Mouse (Mus musculus): ENCODE results near the gene Klhl22. TPM values are rescaled to one million over a fixed set of nuclear protein-coding genes. Genes with fewer than 3 reads are reported as not detected.

The Klhl22 gene
- total and polyA plus RNA-seq, 3 experiments, result not detected

- Histone ChIP-seq H3K79me2 (replicated peaks; ENCODE audit: control insufficient read depth, extremely low read depth, insufficient read depth, poor library complexity, severe bottlenecking) (no peaks in the 10 kb centered on the region), H3K27ac (ENCODE audit: insufficient read depth, low read depth) (no peak overlapping the region), H3K4me3 (replicated peaks in 1 of 3; ENCODE audit: low read depth in 2 of 3, low read length in 2 of 3, poor library complexity in 1 of 3) (no peak overlapping the region), H3K27me3 (replicated peaks) (peaks cover 40% of the 10 kb centered on the region), H3K4me2 (ENCODE audit: insufficient read depth, low read depth, poor library complexity, severe bottlenecking) (no peak overlapping the region), H3K9ac (ENCODE audit: insufficient read depth, low read depth) (no peak overlapping the region), H3K36me3 (replicated peaks in 1 of 2; ENCODE audit: control insufficient read depth in 1 of 2, insufficient read depth in 1 of 2, low read length in 1 of 2) (no peaks in the 10 kb centered on the region), H3K4me1 (ENCODE audit: control insufficient read depth in 1 of 2, insufficient read depth in 2 of 2) (peaks cover 0 to 6% of the 10 kb centered on the region in 2 experiments; a peak in 1 of 4 replicates), H3K9me3 (replicated peaks; ENCODE audit: low read length) (peaks cover 3% of the 10 kb centered on the region)
- TF ChIP-seq MXI1 (IDR thresholded peaks at IDR 0.05; ENCODE audit: low read depth, low read length) (no peak), E2F4 (IDR thresholded peaks at IDR 0.05; ENCODE audit: insufficient replicate concordance, low read depth, low read length) (no peak), CHD2 (IDR thresholded peaks at IDR 0.05; ENCODE audit: low read length) (no peak), JUN (IDR thresholded peaks at IDR 0.05; ENCODE audit: insufficient read depth, low read depth, low read length) (no peak), KAT2A (IDR thresholded peaks at IDR 0.05; ENCODE audit: insufficient replicate concordance, low read length) (no peak), SIN3A (IDR thresholded peaks at IDR 0.05; ENCODE audit: low read length) (no peak), GABPA (IDR thresholded peaks at IDR 0.05; ENCODE audit: insufficient replicate concordance, low read depth, low read length) (no peak), BHLHE40 (IDR thresholded peaks at IDR 0.05; ENCODE audit: low read depth, low read length) (no peak), MAZ (IDR thresholded peaks at IDR 0.05; ENCODE audit: low read depth, low read length) (no peak), MYC (IDR thresholded peaks at IDR 0.05; ENCODE audit: low read depth, low read length) (no peak), TBP (conservative IDR thresholded peaks at IDR 0.05; ENCODE audit: low read depth, low read length) (no peak)
- in situ Hi-C loops (cut with MboI; ENCODE audit: low pct_ligation_motif_present, low pct_unique_long_range_greater_than_20kb, low sequenced_read_pairs), result no loop called here
- dilution Hi-C loops (cut with MboI; ENCODE audit: extremely low pct_ligation_motif_present, extremely low pct_unique_long_range_greater_than_20kb, low sequenced_read_pairs), result no loop called here
- DNase-seq (ENCODE audit: extremely low read depth), result no peak
These were observed 57.1 kb downstream of the Klhl22 start for GRCm38 (mm10) chr16:17816528-17816927.

GRCm38 (mm10) chr16:17826500-17826899 lies 67.1 kb downstream of the Klhl22 start:
- Histone ChIP-seq H3K79me2 (replicated peaks; ENCODE audit: control insufficient read depth, extremely low read depth, insufficient read depth, poor library complexity, severe bottlenecking) (no peaks in the 10 kb centered on the region), H3K27me3 (replicated peaks) (peaks cover 6% of the 10 kb centered on the region), H3K36me3 (replicated peaks in 1 of 2; ENCODE audit: control insufficient read depth in 1 of 2, insufficient read depth in 1 of 2, low read length in 1 of 2) (no peaks in the 10 kb centered on the region), H3K9me3 (replicated peaks; ENCODE audit: low read length) (no peaks in the 10 kb centered on the region), H3K9ac (ENCODE audit: insufficient read depth, low read depth) (no peak overlapping the region), H3K27ac (ENCODE audit: insufficient read depth, low read depth) (no peak overlapping the region), H3K4me2 (ENCODE audit: insufficient read depth, low read depth, poor library complexity, severe bottlenecking) (no peak overlapping the region), H3K4me3 (replicated peaks in 1 of 3; ENCODE audit: low read depth in 2 of 3, low read length in 2 of 3, poor library complexity in 1 of 3) (no peak overlapping the region), H3K4me1 (ENCODE audit: control insufficient read depth in 1 of 2, insufficient read depth in 2 of 2) (no peaks in the 10 kb centered on the region)
- DNase-seq (ENCODE audit: extremely low read depth), result no peak
- TF ChIP-seq MEF2A (IDR thresholded peaks at IDR 0.05; ENCODE audit: borderline replicate concordance, low read depth, low read length) (no peak), TCF12 (IDR thresholded peaks at IDR 0.05; ENCODE audit: low read depth, low read length) (no peak), ZKSCAN1 (IDR thresholded peaks at IDR 0.05; ENCODE audit: borderline replicate concordance, low read depth, low read length) (no peak), HCFC1 (IDR thresholded peaks at IDR 0.05; ENCODE audit: low read depth, low read length) (no peak), PAX5 (IDR thresholded peaks at IDR 0.05; ENCODE audit: low read length) (no peak), ZNF384 (IDR thresholded peaks at IDR 0.05; ENCODE audit: low read depth, low read length) (no peak), USF1 (IDR thresholded peaks at IDR 0.05; ENCODE audit: low read depth, low read length) (no peak), MAX (IDR thresholded peaks at IDR 0.05; ENCODE audit: low read length) (no peak), USF2 (conservative IDR thresholded peaks at IDR 0.05; ENCODE audit: low read depth, low read length) (no peak), MYC (IDR thresholded peaks at IDR 0.05; ENCODE audit: low read depth, low read length) (no peak)
- dilution Hi-C loops (cut with MboI; ENCODE audit: extremely low pct_ligation_motif_present, extremely low pct_unique_long_range_greater_than_20kb, low sequenced_read_pairs) (no loop called here), in situ Hi-C loops (cut with MboI; ENCODE audit: low pct_ligation_motif_present, low pct_unique_long_range_greater_than_20kb, low sequenced_read_pairs) (no loop called here)

Measured in CH12.LX (cell line).